In genomic region chr2:26123079-26123648, GRCm38 (mm10) we compare ENCODE assay signal across 8 mouse cellular contexts. TPM values are rescaled to one million over a fixed set of nuclear protein-coding genes. Genes with fewer than 3 reads are reported as not detected.
DNase-seq lines count a peak whose midpoint lies in the region; ATAC-seq and TF ChIP-seq lines count a peak whose summit lies in the region.

Nacc2 (minus strand) TSS chr2:26123220.

- H3K27me3 ChIP-seq in intestine, postnatal 0 days (replicated peaks; ENCODE audit: control insufficient read depth, insufficient read depth, low read length) = no peaks in the 10 kb centered on the region
- H3K27me3 ChIP-seq in lung, postnatal 0 days (replicated peaks; ENCODE audit: insufficient read depth, low read length) = no peaks in the 10 kb centered on the region

- H3K9ac ChIP-seq in intestine, postnatal 0 days (ENCODE audit: low read depth, low read length) = peak within 1 kb of the TSS; percentile 85
- H3K9ac ChIP-seq in lung, postnatal 0 days (replicated peaks; ENCODE audit: low read depth) = peak within 1 kb of the TSS; percentile 56

- peak within 1 kb of the TSS; percentile 92 for H3K27ac ChIP-seq in intestine, postnatal 0 days (ENCODE audit: low read depth, low read length)
- peak within 1 kb of the TSS; percentile 51 for H3K27ac ChIP-seq in lung, postnatal 0 days (ENCODE audit: low read length)

- H3K4me1 ChIP-seq in intestine, postnatal 0 days (replicated peaks; ENCODE audit: control insufficient read depth, insufficient read depth, low read length) = peaks cover 26% of the 10 kb centered on the region
- peaks cover 16% of the 10 kb centered on the region for H3K4me1 ChIP-seq in lung, postnatal 0 days (ENCODE audit: insufficient read depth, low read depth, low read length)

- 30% methylated on average over 9 of the region's 9 CpGs for WGBS in intestine, postnatal 0 days
- 22% methylated on average over 9 of the region's 9 CpGs for WGBS in lung, postnatal 0 days

- H3K9me3 ChIP-seq in intestine, postnatal 0 days (ENCODE audit: control insufficient read depth) = no peaks in the 10 kb centered on the region
- no peaks in the 10 kb centered on the region for H3K9me3 ChIP-seq in lung, postnatal 0 days (ENCODE audit: low read length)

- DNase-seq in layer of hippocampus, adult 8-10 months (ENCODE audit: low spot score in 2 of 2) = no peak
- no peak for DNase-seq in layer of hippocampus, adult 9-10 months (ENCODE audit: low spot score)
- DNase-seq in adrenal gland, postnatal 4 days (ENCODE audit: low spot score in 2 of 2) = no peak
- peak in 1 of 2 experiments; percentile 3 for DNase-seq in gastrocnemius, postnatal 36 days
- peak; percentile 48 for DNase-seq in lung, postnatal 0 days (ENCODE audit: low spot score)
- no peak for DNase-seq in ovary, postnatal 10 days (ENCODE audit: low spot score)
- no peak for DNase-seq in embryo, embryonic 9.5 days (ENCODE audit: extremely low spot score)

- ATAC-seq in intestine, postnatal 0 days = 0 out of 2 replicates have a peak, but pooled peaks have one; percentile 8
- ATAC-seq in lung, postnatal 0 days = peak; percentile 50

- no peaks in the 10 kb centered on the region for H3K36me3 ChIP-seq in intestine, postnatal 0 days (ENCODE audit: control insufficient read depth, insufficient read depth)
- no peaks in the 10 kb centered on the region for H3K36me3 ChIP-seq in lung, postnatal 0 days (ENCODE audit: insufficient read depth, low read length)

- intact Hi-C loops in gastrocnemius, postnatal 36 days (cut with DNase I) = no loop called here

- H3K4me3 ChIP-seq in intestine, postnatal 0 days (ENCODE audit: low read depth, low read length) = peak within 1 kb of the TSS; percentile 76
- H3K4me3 ChIP-seq in lung, postnatal 0 days (ENCODE audit: low read depth, low read length) = peak within 1 kb of the TSS; percentile 74

- no peak for TF ChIP-seq EP300 in lung, postnatal 0 days (IDR thresholded peaks at IDR 0.05)

- peak within 1 kb of the TSS; percentile 98 for H3K4me2 ChIP-seq in intestine, postnatal 0 days (replicated peaks; ENCODE audit: low read depth)
- H3K4me2 ChIP-seq in lung, postnatal 0 days (replicated peaks; ENCODE audit: low read depth, low read length) = peak within 1 kb of the TSS; percentile 95

- no peak for TF ChIP-seq CTCF in intestine, postnatal 0 days (IDR thresholded peaks at IDR 0.05; ENCODE audit: low read depth)
- TF ChIP-seq CTCF in lung, postnatal 0 days (IDR thresholded peaks at IDR 0.05) = no peak

RNA-seq across cellular contexts. Expression of gene Nacc2, which starts in this region (rescaled TPM):
- 10 to 100 TPM; 64.1 to 75.4 (median 65.3) TPM for total RNA-seq in layer of hippocampus, adult 8-10 months (2022)
- total RNA-seq in adrenal gland, postnatal 4 days (2021) = 10 to 100 TPM; 24.8 to 27.0 TPM
- total RNA-seq in gastrocnemius, postnatal 36 days (2021) = 10 to 100 TPM; 16.3 to 27.7 TPM
- polyA plus RNA-seq in intestine, postnatal 0 days (2015; fragmentation: Nextera tagmentation; extraction: Ambion mirVana) = 14.1 and 14.2 TPM in 2 replicates
- polyA plus RNA-seq in lung, postnatal 0 days (2015; fragmentation: Nextera tagmentation; extraction: Ambion mirVana) = 7.1 and 9.2 TPM in 2 replicates
